Mouse (Mus musculus) mature B cell (primary cell): ENCODE measurements around the gene A530032D15Rik.
"Not testable (repeated sequence)": the region's sequence is repeated elsewhere in the genome, so short reads cannot be mapped to it uniquely, and the experiment has no call there.

Source experiments
- in situ Hi-C: fragments of 300-500 bp; cut with MboI; formaldehyde crosslinking; loops from 2 replicates; pipeline ENCODE4 v1.14.3; 2019

A530032D15Rik gene

DNA sequence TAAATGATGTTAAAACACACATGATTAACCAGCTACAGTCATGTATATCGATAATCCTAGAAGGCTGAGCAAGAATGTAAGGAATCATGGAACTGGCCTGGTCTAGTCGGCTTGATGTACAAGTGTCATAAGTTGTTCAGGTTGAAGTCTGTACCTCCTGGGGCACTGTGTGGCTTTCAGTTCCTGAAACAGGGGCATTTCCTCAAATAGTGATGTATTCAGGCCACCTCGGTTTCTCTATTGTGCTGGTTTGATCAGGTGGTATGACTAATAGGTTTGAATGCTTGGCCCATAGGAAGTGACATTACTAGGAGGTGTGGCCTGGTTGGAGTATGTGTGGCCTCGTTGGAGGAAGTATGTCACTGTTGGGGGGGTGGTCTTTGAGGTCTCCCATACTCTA is 75.3 kb downstream of the A530032D15Rik start:
- in situ Hi-C loops, result not testable (repeated sequence)

DNA sequence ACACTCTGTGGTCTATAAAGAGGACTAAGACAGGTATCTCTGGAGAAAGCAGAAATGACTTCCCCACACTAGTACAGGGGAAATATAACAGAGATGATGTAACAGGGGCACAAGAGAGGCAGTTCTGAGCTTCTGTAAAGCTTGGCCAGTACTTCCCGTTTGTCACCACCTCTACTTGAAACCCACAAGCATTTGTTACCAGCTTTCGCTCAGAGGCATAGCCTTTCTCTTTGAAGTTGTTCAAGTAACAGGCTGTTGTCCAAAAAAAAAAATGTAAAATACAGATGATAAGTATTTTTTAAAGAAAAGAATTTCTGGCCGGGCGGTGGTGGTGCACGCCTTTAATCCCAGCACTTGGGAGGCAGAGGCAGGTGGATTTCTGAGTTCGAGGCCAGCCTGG is 76.0 kb downstream of the A530032D15Rik start:
- in situ Hi-C loops, result not testable (repeated sequence)
